Mouse (Mus musculus) left cerebral cortex, adult 9 months (tissue): ENCODE results near the gene Tcf12.

Source experiments
- DNase-seq, 2 experiments: peaks; one replicate each; pipeline ENCODE4 v3.0.0; 2022; ENCODE audit warnings: low spot score in 2 of 2

The Tcf12 gene

DNA sequence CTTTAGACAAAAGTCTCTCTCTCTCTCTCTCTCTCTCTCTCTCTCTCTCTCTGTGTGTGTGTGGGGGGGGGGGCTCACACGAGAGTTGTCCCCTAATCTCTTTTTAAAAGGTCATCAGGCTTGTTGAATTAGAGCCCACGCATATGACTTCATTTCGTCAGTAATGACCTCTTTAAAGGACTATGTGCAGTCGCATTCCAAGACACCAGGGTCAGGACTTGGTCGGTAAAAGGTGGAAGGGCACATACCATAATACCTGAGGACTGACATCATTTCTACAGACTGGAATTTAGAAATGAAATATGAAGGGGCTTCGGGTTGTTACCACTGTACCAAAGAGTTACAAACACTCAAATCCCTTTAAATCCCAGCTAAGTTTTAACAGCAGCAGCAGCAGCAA is 307.6 kb downstream of the Tcf12 start:
- no peak for DNase-seq

DNA sequence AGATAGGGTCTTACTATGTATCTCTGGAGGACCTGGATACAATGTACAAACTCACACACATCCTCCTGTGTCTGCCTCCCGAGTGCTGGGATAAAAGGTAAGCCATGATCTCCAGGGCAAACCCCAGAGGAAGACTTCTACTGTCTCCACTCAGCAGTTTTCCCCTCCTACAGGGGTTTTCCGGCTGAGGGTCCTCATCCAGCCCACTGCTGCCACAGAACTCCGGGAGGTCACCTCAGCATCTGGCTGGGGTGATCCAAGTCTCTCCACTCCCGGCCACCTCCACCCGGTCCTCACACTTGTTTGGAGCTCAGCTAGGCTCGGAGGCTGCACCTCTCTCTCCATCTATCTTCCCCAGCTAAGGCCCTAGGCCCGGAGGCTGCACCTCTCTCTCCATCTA is 308.4 kb downstream of the Tcf12 start:
- DNase-seq, result no peak

DNA sequence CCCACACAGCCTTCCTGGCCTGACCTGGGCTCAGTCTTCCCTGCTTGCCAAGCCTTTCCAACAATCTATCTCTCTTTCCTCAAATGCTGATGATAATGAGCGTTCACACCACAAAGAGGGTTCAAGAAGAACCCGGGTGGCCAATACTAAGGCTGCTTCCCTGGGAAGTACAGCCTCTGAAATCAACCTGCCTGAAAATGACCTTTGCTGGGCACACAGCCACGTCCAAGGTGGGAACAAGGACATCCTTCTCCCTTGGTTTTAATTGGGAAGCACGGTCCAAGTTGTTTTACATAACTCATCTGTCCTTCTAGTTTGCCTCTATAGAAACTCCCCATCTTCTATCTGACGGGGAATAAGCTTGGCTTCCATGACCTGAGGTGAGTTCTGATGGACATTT is 312.1 kb downstream of the Tcf12 start:
- DNase-seq, result no peak

DNA sequence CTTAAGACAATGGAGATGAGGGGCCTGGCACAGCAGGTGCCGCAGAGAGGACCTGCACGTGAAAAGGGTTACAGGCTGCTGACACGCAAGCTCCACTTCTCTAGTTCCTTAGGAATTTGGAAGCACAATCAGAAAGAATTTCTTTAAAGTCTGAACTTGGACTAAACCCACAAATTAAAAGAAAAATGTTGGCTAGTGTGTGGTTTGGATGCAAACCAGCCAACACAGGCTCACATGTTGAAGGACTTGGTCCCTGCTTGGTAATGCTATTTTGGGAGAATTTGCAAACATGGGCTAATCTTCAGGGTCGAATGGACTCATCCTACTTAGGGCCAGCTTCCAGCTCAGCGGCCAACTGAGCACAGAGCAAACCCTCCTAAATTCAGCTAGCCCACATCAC is 313.5 kb downstream of the Tcf12 start:
- no peak for DNase-seq
